Mouse (Mus musculus): ENCODE measurements around the gene Dpp6. TPM values are rescaled to one million over a fixed set of nuclear protein-coding genes. Genes with fewer than 3 reads are reported as not detected.
A peak's percentile ranks its signal among the peaks of the same experiment; 100 is the strongest.

The Dpp6 gene
- polyA plus RNA-seq, 2 experiments = 2.4 to 5.0 TPM

DNA sequence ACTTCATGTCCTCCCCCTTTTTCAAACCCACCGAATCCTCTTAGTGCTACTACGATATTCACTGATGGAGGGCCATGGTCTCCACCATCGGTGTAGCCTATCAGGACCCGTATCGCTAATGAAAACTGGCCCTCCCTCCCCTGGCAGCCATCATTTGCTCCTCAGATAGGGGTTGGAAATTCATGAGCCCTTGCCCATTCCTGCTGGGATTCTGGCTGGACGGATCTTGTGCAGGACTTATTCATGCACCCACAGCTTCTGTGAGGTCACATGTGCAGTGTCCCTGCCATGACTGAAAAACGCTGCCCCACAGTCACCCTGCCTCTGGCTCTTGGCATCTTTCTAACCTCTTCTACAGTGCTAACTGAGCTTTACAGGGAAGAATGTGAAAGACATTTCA is 475.2 kb downstream of the Dpp6 start:
- ATAC-seq (ENCODE audit: low FRiP score, low read depth) (no peak), DNase-seq (ENCODE audit: low spot score) (no peak)
- H3K9ac ChIP-seq (ENCODE audit: low read depth, low read length, severe bottlenecking) = no peak overlapping the region
- no peak overlapping the region for H3K4me2 ChIP-seq (replicated peaks; ENCODE audit: low read depth, low read length, severe bottlenecking)
- H3K27ac ChIP-seq (replicated peaks; ENCODE audit: low read depth, low read length) = no peak overlapping the region
- H3K9me3 ChIP-seq (ENCODE audit: control insufficient read depth, low read length) = no peaks in the 10 kb centered on the region
- H3K4me3 ChIP-seq (replicated peaks; ENCODE audit: low read length) = no peak overlapping the region
- TF ChIP-seq POLR2A (IDR thresholded peaks at IDR 0.05; ENCODE audit: borderline replicate concordance, extremely low read depth, insufficient read depth, insufficient read length) = no peak
- no peaks in the 10 kb centered on the region for H3K4me1 ChIP-seq (ENCODE audit: control insufficient read depth, insufficient read depth, low read length)
- H3K27me3 ChIP-seq (ENCODE audit: control insufficient read depth, insufficient read depth, low read length) = no peaks in the 10 kb centered on the region
- WGBS = 87% methylated on average over 7 of the region's 7 CpGs
- no peaks in the 10 kb centered on the region for H3K36me3 ChIP-seq (ENCODE audit: control insufficient read depth, insufficient read depth, low read length)

DNA sequence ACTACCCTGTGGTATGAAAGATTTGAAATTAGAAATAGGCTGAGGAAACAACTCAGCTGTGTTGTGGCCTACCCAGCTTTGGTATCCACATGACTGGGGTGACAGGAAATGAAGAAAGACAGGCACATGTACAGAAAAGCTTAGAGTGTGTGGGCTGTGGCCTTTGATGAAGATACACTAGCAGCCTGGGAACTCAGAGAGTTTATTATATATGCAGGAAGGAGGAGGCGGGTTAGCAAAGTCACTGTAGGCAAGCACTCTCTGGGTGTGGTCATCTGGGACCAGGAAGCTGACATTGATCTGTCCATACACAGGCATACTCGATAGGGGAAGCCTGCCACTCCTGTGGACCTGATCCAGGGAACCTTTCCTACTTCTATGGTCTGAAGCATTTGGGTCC is 487.1 kb downstream of the Dpp6 start:
- Histone ChIP-seq H3K27me3 (ENCODE audit: control insufficient read depth, insufficient read depth, low read length) (no peaks in the 10 kb centered on the region), H3K36me3 (ENCODE audit: control insufficient read depth, insufficient read depth, low read length) (no peaks in the 10 kb centered on the region), H3K27ac (replicated peaks; ENCODE audit: low read depth, low read length) (no peak overlapping the region), H3K4me2 (replicated peaks; ENCODE audit: low read depth, low read length, severe bottlenecking) (no peak overlapping the region), H3K9me3 (ENCODE audit: control insufficient read depth, low read length) (no peaks in the 10 kb centered on the region), H3K4me3 (replicated peaks; ENCODE audit: low read length) (no peak overlapping the region), H3K4me1 (ENCODE audit: control insufficient read depth, insufficient read depth, low read length) (no peaks in the 10 kb centered on the region), H3K9ac (ENCODE audit: low read depth, low read length, severe bottlenecking) (no peak overlapping the region)
- 92% methylated on average over 2 of the region's 2 CpGs for WGBS
- TF ChIP-seq POLR2A (IDR thresholded peaks at IDR 0.05; ENCODE audit: borderline replicate concordance, extremely low read depth, insufficient read depth, insufficient read length) = no peak
- no peak for ATAC-seq (ENCODE audit: low FRiP score, low read depth)
- no peak for DNase-seq (ENCODE audit: low spot score)

DNA sequence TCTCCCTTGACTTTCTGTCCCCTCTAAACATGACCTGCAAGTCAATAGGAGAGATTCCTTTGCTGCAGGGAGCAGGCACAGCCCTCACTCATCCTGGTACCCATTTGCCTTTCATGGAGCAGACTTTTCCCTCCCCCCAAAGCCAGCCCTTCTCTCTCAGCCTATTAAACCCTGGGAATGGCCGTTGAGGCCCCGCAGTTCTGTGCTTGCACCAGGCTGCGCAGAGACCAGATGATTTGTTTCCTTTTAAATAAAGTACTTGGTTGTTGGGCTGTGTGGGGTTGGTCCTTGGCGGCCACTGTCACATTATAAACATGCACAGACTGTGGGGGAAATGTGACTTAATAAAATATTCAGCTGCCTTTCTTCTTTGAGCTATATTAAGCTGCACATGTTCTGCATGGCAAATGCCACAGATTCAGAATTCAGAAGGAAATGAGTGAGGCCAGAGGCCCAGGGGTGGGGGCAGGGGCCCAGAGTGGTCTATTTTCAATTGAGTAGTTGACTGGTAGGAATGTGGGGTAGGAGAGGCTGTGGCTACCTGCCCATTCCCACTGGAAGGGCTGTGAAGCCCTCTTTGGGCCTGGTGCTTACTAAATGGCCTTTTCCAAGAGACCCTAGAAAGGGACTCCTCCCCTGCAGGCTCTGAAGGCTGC is 489.6 kb downstream of the Dpp6 start:
- WGBS = 17% methylated on average over 4 of the region's 4 CpGs
- DNase-seq (ENCODE audit: low spot score) = peak; percentile 7

DNA sequence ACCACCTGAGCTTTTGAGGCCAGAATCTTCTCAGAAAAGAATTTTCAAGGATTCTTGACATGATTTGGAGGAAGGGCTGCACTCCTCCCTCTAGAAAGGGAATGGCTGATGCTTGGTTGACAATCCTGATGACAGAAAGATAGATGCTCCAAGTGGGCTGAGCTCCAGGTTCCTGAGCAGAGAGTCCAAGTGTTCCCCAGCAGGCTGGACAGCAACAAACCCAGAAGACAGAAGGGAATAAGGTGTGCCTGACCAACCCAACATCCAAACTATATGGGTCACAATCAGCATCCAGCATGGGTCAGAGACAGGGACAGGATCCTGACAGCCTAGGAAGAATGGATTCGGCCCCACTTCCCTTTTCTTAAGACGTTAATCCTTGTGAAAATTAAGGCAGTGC is 493.2 kb downstream of the Dpp6 start:
- ATAC-seq (ENCODE audit: low FRiP score, low read depth) (no peak), DNase-seq (ENCODE audit: low spot score) (no peak)
- TF ChIP-seq POLR2A (IDR thresholded peaks at IDR 0.05; ENCODE audit: borderline replicate concordance, extremely low read depth, insufficient read depth, insufficient read length) = no peak
- no peak overlapping the region for H3K4me2 ChIP-seq (replicated peaks; ENCODE audit: low read depth, low read length, severe bottlenecking)
- H3K27me3 ChIP-seq (ENCODE audit: control insufficient read depth, insufficient read depth, low read length) = no peaks in the 10 kb centered on the region
- H3K36me3 ChIP-seq (ENCODE audit: control insufficient read depth, insufficient read depth, low read length) = no peaks in the 10 kb centered on the region
- no peaks in the 10 kb centered on the region for H3K4me1 ChIP-seq (ENCODE audit: control insufficient read depth, insufficient read depth, low read length)
- 92% methylated on average over 2 of the region's 2 CpGs for WGBS
- H3K9me3 ChIP-seq (ENCODE audit: control insufficient read depth, low read length) = no peaks in the 10 kb centered on the region
- H3K27ac ChIP-seq (replicated peaks; ENCODE audit: low read depth, low read length) = no peak overlapping the region
- no peak overlapping the region for H3K9ac ChIP-seq (ENCODE audit: low read depth, low read length, severe bottlenecking)
- no peak overlapping the region for H3K4me3 ChIP-seq (replicated peaks; ENCODE audit: low read length)

More for the DNA sequence above, 489.6 kb downstream of the Dpp6 start:
- Histone ChIP-seq H3K36me3 (ENCODE audit: control insufficient read depth, insufficient read depth, low read length) (no peaks in the 10 kb centered on the region), H3K4me1 (ENCODE audit: control insufficient read depth, insufficient read depth, low read length) (no peaks in the 10 kb centered on the region), H3K9ac (ENCODE audit: low read depth, low read length, severe bottlenecking) (no peak overlapping the region), H3K9me3 (ENCODE audit: control insufficient read depth, low read length) (no peaks in the 10 kb centered on the region), H3K27ac (replicated peaks; ENCODE audit: low read depth, low read length) (no peak overlapping the region), H3K4me2 (replicated peaks; ENCODE audit: low read depth, low read length, severe bottlenecking) (no peak overlapping the region), H3K27me3 (ENCODE audit: control insufficient read depth, insufficient read depth, low read length) (no peaks in the 10 kb centered on the region), H3K4me3 (replicated peaks; ENCODE audit: low read length) (no peak overlapping the region)
- no peak for TF ChIP-seq POLR2A (IDR thresholded peaks at IDR 0.05; ENCODE audit: borderline replicate concordance, extremely low read depth, insufficient read depth, insufficient read length)
- peak; percentile 73; the same call in 1 of the 2 replicates for ATAC-seq (ENCODE audit: low FRiP score, low read depth)

DNA sequence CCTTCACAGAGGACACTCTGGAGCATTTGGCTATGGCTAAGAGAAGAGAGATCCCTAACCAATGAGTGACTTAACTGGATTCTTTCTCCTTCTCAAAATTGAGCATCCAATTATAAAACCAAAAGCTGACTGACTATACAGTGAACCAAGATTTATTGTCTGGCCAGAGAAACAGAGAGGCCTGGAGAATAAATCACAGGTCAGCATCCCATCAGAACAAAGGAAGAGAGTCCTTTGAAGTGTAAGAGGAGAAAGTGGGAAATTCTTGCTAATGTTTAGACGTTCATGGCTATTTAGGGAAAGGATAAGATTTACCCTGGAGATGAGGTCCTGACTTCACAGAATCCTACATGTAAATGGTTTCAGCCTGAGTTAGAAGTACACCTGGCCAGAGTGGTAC is 499.7 kb downstream of the Dpp6 start:
- Histone ChIP-seq H3K4me1 (ENCODE audit: control insufficient read depth, insufficient read depth, low read length) (no peaks in the 10 kb centered on the region), H3K4me3 (replicated peaks; ENCODE audit: low read length) (no peak overlapping the region), H3K4me2 (replicated peaks; ENCODE audit: low read depth, low read length, severe bottlenecking) (no peak overlapping the region), H3K27me3 (ENCODE audit: control insufficient read depth, insufficient read depth, low read length) (no peaks in the 10 kb centered on the region), H3K36me3 (ENCODE audit: control insufficient read depth, insufficient read depth, low read length) (no peaks in the 10 kb centered on the region), H3K9ac (ENCODE audit: low read depth, low read length, severe bottlenecking) (no peak overlapping the region), H3K27ac (replicated peaks; ENCODE audit: low read depth, low read length) (no peak overlapping the region), H3K9me3 (ENCODE audit: control insufficient read depth, low read length) (no peaks in the 10 kb centered on the region)
- TF ChIP-seq POLR2A (IDR thresholded peaks at IDR 0.05; ENCODE audit: borderline replicate concordance, extremely low read depth, insufficient read depth, insufficient read length) = no peak
- no peak for ATAC-seq (ENCODE audit: low FRiP score, low read depth)
- no peak for DNase-seq (ENCODE audit: low spot score)
- WGBS = 3% methylated on average over 1 of the region's 1 CpGs

Data from limb, embryonic 14.5 days (tissue).